In the genomic region with DNA sequence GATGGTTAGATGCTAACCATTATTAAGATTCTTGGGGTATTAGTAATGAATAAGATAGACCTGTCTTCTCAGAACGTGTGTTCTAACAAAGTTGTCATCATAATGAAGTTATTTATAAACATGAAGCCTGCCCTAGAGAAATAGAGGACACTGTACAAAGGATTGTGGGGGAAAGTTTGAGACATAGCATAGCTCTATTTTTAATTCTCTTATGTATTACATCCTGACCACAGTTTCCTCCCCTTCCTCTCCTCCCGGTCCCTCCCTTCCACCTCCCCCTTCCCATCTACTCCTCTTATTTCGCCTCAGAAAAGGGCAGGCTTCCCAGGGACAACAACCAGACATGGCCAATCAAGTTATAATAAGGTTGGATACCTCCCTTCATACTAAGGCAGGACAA, we compare ENCODE assay signal across 15 mouse cellular contexts. TPM values are rescaled to one million over a fixed set of nuclear protein-coding genes. Genes with fewer than 3 reads are reported as not detected.
"Had no signal": no experiment of that assay in that cellular context is flagged by ENCODE, and none has a peak within 500 bp of the region (broad histone marks: within the 10 kb centered on the region; RNA-seq: fewer than 3 reads in every experiment).

No protein-coding gene starts in this region.

- H3K9me3 ChIP-seq: limb, embryonic 12.5 days; midbrain, embryonic 15.5 days; neural tube, embryonic 13.5 days had no signal

- H3K27me3 ChIP-seq: limb, embryonic 12.5 days; midbrain, embryonic 15.5 days; neural tube, embryonic 13.5 days had no signal

- DNase-seq: kidney, postnatal 36 days; layer of hippocampus, adult 9-11 months; liver; lung, adult 18-20 months; lung, postnatal 36 days; retina, postnatal 1 day; right cerebral cortex, postnatal 4 days; spleen, adult 18-20 months; thymus, adult 18-20 months; thymus, postnatal 14 days had no signal

- ATAC-seq: midbrain, embryonic 15.5 days had no signal

- H3K4me1 ChIP-seq: limb, embryonic 12.5 days; midbrain, embryonic 15.5 days; neural tube, embryonic 13.5 days had no signal

- H3K27ac ChIP-seq: kidney, postnatal 0 days; limb, embryonic 12.5 days; liver, embryonic 14.5 days; midbrain, embryonic 15.5 days; neural tube, embryonic 13.5 days had no signal

- H3K4me3 ChIP-seq: limb, embryonic 12.5 days; midbrain, embryonic 15.5 days; neural tube, embryonic 13.5 days had no signal

- H3K9ac ChIP-seq: limb, embryonic 12.5 days; liver, embryonic 14.5 days; midbrain, embryonic 15.5 days; neural tube, embryonic 13.5 days had no signal

- H3K4me2 ChIP-seq: limb, embryonic 12.5 days; midbrain, embryonic 15.5 days; neural tube, embryonic 13.5 days had no signal

RNA-seq across cellular contexts. Expression of a gene that starts 22.7 kb away (rescaled TPM):
- polyA plus RNA-seq: kidney, postnatal 0 days; liver, embryonic 14.5 days had no signal
